Mouse (Mus musculus) C2C12 (cell line): Measurements from ENCODE around the gene Dyrk1a.

Experiments used
- CTCF ChIP-seq: IDR thresholded peaks from one replicate; pipeline ENCODE4 v1.5.1; 2011; ENCODE audit not compliant: control insufficient read depth, insufficient read depth, insufficient read length
- MAX ChIP-seq: IDR thresholded peaks from one replicate; pipeline ENCODE4 v1.6.1; 2011; ENCODE audit warnings: mild to moderate bottlenecking, control low read depth

- no peak for TF ChIP-seq CTCF
- no peak for TF ChIP-seq MAX
These were observed 11.1 kb downstream of the Dyrk1a start for GRCm38 (mm10) chr16:94580844-94581405.
